Mouse (Mus musculus) MEL-GATA-1-ER (cell line): ENCODE measurements around the gene 1700015F17Rik.

Source experiments
- DNase-seq: peaks from one replicate; pipeline ENCODE4 v3.0.0-alpha.2; 2012; ENCODE audit warnings: low read depth; ENCODE audit errors: extremely low read depth

1700015F17Rik gene

GRCm38 (mm10) chr5:5479043-5479442, at the start of gene 1700015F17Rik:
Gene 1700015F17Rik, minus strand, starts transcription at chr5:5479143.
- DNase-seq: no peak

- DNase-seq: no peak
These were observed 36.5 kb upstream of the 1700015F17Rik start for GRCm38 (mm10) chr5:5515411-5515810.

GRCm38 (mm10) chr5:5514196-5515076, 35.5 kb upstream of the 1700015F17Rik start, which contains the start of gene Cldn12:
Gene Cldn12, minus strand, starts transcription at chr5:5514958.
- DNase-seq: peak; percentile 56

DNA sequence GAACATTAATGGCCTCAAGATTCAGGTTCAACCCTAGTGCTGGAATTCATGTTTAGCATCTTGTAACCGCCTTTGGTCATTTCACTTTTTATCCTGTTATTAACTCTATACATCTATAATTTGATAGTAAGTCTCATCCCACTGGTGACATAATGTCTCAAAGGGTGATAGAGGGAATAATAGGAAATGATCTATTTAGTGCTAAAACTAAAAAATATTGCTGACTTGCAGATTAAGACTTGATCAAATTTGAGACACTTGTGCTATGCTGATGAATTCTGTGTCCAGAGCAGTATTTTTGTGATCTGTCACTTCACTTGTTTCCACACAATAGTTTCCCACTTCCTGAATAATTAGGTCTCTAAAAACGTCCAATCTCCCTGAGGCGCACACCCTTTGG, 32.5 kb upstream of the 1700015F17Rik start:
- no peak for DNase-seq

DNA sequence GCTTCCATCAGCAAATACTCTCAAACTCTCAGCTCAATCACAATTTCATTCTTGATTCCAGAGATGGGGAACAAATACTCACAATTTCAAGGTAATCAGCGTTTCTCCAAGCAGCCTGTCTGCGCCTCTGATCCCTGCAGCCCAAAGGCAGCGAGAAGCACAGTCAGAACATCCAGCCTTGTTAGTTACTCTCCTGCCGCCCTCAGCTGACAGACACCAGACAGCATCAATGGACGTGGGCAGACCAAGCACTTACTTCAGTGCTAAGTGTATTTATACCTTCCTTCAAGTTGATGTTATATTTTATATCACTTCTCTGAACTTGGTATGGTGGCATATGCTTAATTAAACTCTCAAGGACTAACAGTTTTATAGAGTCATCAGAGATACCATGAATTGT, 32.0 kb upstream of the 1700015F17Rik start:
- DNase-seq: no peak

DNA sequence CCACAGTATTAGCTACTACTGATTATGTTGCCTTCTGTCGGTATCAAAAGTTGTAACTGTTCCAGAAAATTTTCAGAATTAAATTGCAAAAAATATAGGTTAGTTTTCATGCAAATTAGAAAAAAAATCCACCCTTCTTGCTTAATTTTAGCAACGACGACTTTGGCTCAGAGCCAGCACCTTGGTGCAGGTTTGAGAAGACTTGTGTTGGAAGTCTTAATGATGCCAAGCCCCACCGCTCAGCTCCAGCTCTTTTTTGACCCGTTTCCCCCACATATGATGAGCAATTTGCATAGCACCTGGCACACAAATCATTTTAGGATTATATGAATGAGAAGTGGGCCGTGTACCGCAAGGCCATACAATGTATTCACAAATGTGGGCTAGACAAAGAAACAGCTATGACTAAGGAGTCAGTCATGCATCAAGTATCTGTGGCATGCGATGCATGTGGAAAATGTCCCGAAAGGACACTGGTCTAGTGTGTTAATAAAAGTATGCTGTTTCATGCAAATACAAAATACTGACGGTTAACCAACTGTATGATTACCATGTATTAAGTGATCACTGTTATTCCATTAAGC, 31.5 kb upstream of the 1700015F17Rik start:
- no peak for DNase-seq

GRCm38 (mm10) chr5:5508231-5508630, 29.3 kb upstream of the 1700015F17Rik start:
- DNase-seq: no peak

DNA sequence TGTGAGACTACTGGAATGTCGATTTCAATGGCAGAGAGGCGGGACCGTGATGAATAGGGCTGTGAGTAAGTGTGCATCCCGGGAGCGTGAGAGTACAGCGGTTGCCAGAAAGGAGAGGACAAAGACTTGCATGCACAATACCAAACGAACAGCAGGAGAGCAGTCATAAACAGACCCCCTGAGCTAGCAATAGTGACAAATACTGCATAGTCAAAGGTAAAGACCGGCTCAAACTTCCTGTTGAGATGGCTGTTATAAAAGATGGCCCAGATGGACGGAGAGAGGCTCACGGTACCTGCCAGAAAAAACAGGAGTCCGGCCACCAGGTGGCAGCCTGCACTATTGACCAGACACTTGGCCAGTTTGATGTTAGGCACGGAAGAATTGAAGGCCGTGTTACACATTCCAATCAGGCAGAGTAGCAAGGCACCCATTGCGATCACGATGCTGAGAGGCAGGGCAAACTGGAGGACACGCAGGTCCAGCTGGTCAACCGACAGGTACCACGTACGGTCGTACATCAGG, 28.8 kb upstream of the 1700015F17Rik start:
- no peak for DNase-seq

GRCm38 (mm10) chr5:5504456-5504855, 25.5 kb upstream of the 1700015F17Rik start:
- no peak for DNase-seq

DNA sequence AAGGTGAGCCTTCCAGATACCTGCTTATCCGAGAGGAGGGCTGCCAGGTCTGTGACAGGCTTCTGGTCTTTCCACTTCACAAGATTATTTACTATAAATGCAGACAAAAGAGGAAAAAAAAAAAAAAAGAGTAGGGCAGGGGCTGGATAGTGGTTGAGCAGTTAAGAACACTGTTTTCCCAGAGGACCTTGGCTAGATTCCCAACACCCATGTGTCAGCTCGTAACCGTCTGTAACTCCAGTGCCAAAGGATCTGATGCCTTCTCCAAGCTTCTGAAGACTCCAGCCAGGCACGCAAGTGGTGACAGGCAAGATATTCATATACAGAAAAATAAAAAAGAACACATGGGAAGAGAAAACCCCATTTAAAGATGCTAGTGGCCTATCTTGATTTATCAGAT, 24.4 kb upstream of the 1700015F17Rik start:
- no peak for DNase-seq

DNA sequence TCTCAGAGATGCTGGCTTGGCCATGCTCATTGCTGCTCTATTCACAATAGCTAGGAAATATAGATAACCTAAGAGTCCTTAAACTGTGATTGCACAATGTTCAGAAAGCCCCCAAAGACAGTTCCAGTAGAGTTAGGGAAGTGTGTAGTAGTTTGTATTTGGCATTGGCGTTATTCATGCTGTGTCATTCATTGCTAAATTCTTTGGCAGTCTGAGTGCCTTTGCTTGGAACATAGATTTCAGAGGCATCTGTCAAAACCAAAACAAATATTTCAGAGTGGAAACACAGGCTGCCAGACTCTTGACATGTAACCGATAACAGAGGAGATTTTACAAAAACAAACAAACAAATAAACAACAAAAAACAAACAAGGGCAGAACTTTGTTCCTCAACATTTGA, 22.6 kb upstream of the 1700015F17Rik start:
- no peak for DNase-seq

- DNase-seq: no peak
These were observed 17.4 kb upstream of the 1700015F17Rik start for GRCm38 (mm10) chr5:5496393-5496792.

DNA sequence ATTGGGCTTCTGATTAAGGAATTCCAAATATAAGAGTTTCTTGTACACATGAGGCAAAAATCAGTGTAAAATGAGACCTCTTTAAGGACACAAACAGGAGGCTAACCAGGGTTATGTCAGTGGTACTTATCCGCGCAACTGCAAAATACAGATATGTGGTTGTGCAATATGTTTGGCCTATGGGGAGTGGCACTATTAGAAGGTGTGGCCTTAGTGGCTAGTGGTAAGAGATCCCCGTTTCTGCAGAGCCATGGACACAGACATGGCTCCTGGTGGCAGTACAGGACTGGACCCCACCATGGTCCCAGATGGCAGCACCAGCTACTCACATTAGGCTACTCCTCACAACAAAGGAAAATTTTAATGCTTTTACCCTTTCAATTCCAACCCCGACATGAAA, 16.1 kb upstream of the 1700015F17Rik start:
- no peak for DNase-seq

DNA sequence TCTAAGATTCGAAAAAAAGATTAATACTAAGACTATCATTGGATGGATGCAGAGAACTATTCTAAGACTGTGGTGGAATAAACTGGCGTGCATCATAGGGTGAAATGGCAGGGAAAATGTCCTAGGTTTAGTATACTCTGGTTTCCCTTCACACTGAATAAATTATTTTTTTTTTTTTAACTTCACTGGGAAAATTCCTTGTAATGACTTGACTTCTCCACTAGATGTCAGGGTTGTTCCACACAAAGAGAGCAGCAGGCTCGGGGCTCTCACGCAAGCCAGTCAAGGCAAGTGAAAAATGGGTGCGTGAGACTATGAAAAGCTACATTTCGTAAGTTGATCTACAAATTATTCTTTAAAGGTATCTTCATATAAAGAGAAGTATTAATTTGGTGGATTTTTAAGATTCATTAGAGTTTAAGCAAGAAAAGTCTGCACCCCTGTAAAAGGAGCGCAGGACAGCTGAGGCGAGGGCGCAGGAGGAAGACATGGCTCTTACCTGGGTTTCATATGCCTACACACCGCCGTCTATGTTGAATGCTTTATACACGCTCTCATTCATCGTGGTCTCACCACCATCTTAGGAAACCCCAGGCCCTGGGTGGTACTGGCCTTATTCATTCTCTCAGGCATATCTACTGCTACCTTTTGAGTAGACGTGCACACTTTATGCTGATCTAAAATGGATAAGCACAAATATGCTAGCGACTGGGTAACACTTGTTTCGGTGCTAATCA, 15.5 kb upstream of the 1700015F17Rik start:
- DNase-seq: peak; percentile 6

- DNase-seq: no peak
These were observed 13.2 kb upstream of the 1700015F17Rik start for GRCm38 (mm10) chr5:5492163-5492562.

DNA sequence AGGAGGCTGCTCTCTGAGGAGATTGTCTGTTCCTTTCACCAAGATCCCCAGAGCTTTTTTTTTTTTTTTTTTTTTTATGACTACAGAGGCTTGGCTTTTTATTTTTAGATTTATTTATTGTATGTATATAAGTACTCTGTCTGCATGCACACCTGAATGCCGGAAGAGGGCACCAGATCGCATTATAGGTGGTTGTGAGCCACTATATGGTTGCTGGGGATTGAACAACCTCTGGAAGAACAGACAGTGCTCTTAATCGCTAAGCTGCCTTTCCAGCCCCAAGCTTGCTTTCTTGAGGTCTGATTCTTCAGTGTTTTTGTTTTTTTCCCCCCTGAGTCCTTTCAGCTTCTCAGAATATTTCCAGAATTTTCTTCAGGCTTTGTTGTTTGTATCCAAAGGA, 7.1 kb upstream of the 1700015F17Rik start:
- DNase-seq: no peak

- no peak for DNase-seq
These were observed 4.4 kb upstream of the 1700015F17Rik start for GRCm38 (mm10) chr5:5483254-5483858.

DNA sequence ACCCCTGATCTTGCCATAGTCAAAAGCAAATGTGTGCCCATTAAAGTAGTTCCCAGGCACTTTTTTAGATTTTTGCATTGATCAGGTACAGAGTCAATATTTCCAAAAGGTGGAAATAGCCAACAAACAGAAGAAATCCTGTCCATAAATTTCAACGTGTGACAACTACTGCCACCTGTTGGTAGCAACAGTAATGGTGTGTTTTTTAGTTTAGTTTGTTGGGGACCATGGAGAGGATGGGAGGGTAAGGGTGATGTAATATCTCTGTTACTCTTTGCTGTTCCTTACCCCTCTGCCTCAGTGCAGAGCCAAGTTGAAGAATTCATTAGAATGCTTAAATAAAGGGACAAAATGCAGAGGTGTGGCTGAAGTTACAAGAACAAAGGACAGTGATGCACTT, 2.7 kb upstream of the 1700015F17Rik start:
- no peak for DNase-seq

DNA sequence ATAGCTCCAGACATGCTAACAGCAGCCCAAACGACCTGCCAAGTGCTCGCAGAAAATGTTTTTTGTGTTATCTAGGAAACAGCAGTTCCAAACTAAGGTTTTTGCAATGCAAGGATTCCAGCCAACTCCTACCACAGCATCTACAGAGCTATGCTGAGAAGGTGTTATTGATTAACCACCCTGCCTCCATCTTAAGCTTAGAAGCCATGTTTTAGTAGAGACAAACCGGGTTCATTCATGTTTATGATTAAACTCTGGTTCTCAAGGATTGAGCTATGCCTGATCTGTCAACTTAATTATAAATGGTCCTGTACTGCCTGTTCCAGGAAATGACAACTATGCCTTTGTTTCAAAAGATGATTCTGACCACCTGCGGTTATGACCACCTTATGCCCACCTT, 2.8 kb downstream of the 1700015F17Rik start:
- no peak for DNase-seq

- DNase-seq: no peak
These were observed 13.7 kb downstream of the 1700015F17Rik start for GRCm38 (mm10) chr5:5465256-5465655.

GRCm38 (mm10) chr5:5431746-5432438, 47.1 kb downstream of the 1700015F17Rik start:
- no peak for DNase-seq
